Mouse (Mus musculus) cerebellum, adult 2 months (tissue): Measurements from ENCODE around the gene Iqsec1.

Source experiments
- CTCF ChIP-seq: fragments of 200-500 bp; IDR thresholded peaks from 2 replicates; pipeline ENCODE4 v1.5.1; 2011; ENCODE audit warnings: low read depth, mild to moderate bottlenecking, control low read depth, low read length, moderate library complexity, borderline replicate concordance; ENCODE audit not compliant: insufficient read depth
- POLR2A ChIP-seq: fragments of 200-500 bp; IDR thresholded peaks from 2 replicates; pipeline ENCODE4 v1.6.1; 2011; ENCODE audit warnings: low read length, control low read depth, borderline replicate concordance; ENCODE audit not compliant: insufficient read depth

- TF ChIP-seq POLR2A (no peak), CTCF (no peak)
These were observed 285.4 kb downstream of the Iqsec1 start for GRCm38 (mm10) chr6:90702837-90703735.
